Mouse (Mus musculus): Measurements from ENCODE around the gene Sh3tc1. TPM values are rescaled to one million over a fixed set of nuclear protein-coding genes. Genes with fewer than 3 reads are reported as not detected.
A peak's percentile ranks its signal among the peaks of the same experiment; 100 is the strongest.

The Sh3tc1 gene
- polyA plus RNA-seq, 1 experiment = 0.72 TPM

- Histone ChIP-seq H3K36me3 (ENCODE audit: control insufficient read depth, insufficient read depth, low read length) (no peaks in the 10 kb centered on the region), H3K27me3 (ENCODE audit: control insufficient read depth, insufficient read depth, low read length) (no peaks in the 10 kb centered on the region), H3K27ac (ENCODE audit: control insufficient read depth, insufficient read depth, low read depth, low read length) (no peak overlapping the region), H3K4me3 (ENCODE audit: control insufficient read depth, low read depth, low read length) (no peak overlapping the region), H3K4me1 (ENCODE audit: control insufficient read depth, insufficient read depth, low read length) (peaks cover 10% of the 10 kb centered on the region)
- TF ChIP-seq CTCF (IDR thresholded peaks at IDR 0.05; ENCODE audit: control insufficient read depth, insufficient read depth, insufficient replicate concordance, low read depth, low read length) (no peak), POLR2A (IDR thresholded peaks at IDR 0.05; ENCODE audit: control insufficient read depth, low read depth, low read length) (no peak)
These were observed 22.6 kb upstream of the Sh3tc1 start for GRCm38 (mm10) chr5:35762388-35762787.

GRCm38 (mm10) chr5:35761323-35761722 is 21.5 kb upstream of the Sh3tc1 start:
- Histone ChIP-seq H3K27ac (ENCODE audit: control insufficient read depth, insufficient read depth, low read depth, low read length) (no peak overlapping the region), H3K36me3 (ENCODE audit: control insufficient read depth, insufficient read depth, low read length) (no peaks in the 10 kb centered on the region), H3K4me1 (ENCODE audit: control insufficient read depth, insufficient read depth, low read length) (peaks cover 14% of the 10 kb centered on the region), H3K4me3 (ENCODE audit: control insufficient read depth, low read depth, low read length) (no peak overlapping the region), H3K27me3 (ENCODE audit: control insufficient read depth, insufficient read depth, low read length) (no peaks in the 10 kb centered on the region)
- no peak for TF ChIP-seq CTCF (IDR thresholded peaks at IDR 0.05; ENCODE audit: control insufficient read depth, insufficient read depth, insufficient replicate concordance, low read depth, low read length)
- no peak for TF ChIP-seq POLR2A (IDR thresholded peaks at IDR 0.05; ENCODE audit: control insufficient read depth, low read depth, low read length)

GRCm38 (mm10) chr5:35758081-35759053 is 18.6 kb upstream of the Sh3tc1 start:
- no peaks in the 10 kb centered on the region for H3K27me3 ChIP-seq (ENCODE audit: control insufficient read depth, insufficient read depth, low read length)
- H3K36me3 ChIP-seq (ENCODE audit: control insufficient read depth, insufficient read depth, low read length) = no peaks in the 10 kb centered on the region
- peaks cover 14% of the 10 kb centered on the region for H3K4me1 ChIP-seq (ENCODE audit: control insufficient read depth, insufficient read depth, low read length)
- TF ChIP-seq POLR2A (IDR thresholded peaks at IDR 0.05; ENCODE audit: control insufficient read depth, low read depth, low read length) (no peak), CTCF (IDR thresholded peaks at IDR 0.05; ENCODE audit: control insufficient read depth, insufficient read depth, insufficient replicate concordance, low read depth, low read length) (no peak)
- H3K27ac ChIP-seq (ENCODE audit: control insufficient read depth, insufficient read depth, low read depth, low read length) = no peak overlapping the region
- peak overlapping the region; percentile 85 for H3K4me3 ChIP-seq (ENCODE audit: control insufficient read depth, low read depth, low read length)

- H3K27me3 ChIP-seq (ENCODE audit: control insufficient read depth, insufficient read depth, low read length) = no peaks in the 10 kb centered on the region
- TF ChIP-seq CTCF (IDR thresholded peaks at IDR 0.05; ENCODE audit: control insufficient read depth, insufficient read depth, insufficient replicate concordance, low read depth, low read length) (no peak), POLR2A (IDR thresholded peaks at IDR 0.05; ENCODE audit: control insufficient read depth, low read depth, low read length) (no peak)
- peaks cover 14% of the 10 kb centered on the region for H3K4me1 ChIP-seq (ENCODE audit: control insufficient read depth, insufficient read depth, low read length)
- peak within 1 kb of the TSS; percentile 85 for H3K4me3 ChIP-seq (ENCODE audit: control insufficient read depth, low read depth, low read length)
- no peaks in the 10 kb centered on the region for H3K36me3 ChIP-seq (ENCODE audit: control insufficient read depth, insufficient read depth, low read length)
- H3K27ac ChIP-seq (ENCODE audit: control insufficient read depth, insufficient read depth, low read depth, low read length) = no peak within 1 kb of the TSS
These were observed 17.8 kb upstream of the Sh3tc1 start, which contains the start of gene Ablim2 for GRCm38 (mm10) chr5:35757639-35758001. Gene Ablim2, plus strand, starts transcription at chr5:35757880.

GRCm38 (mm10) chr5:35756997-35757638 is 17.3 kb upstream of the Sh3tc1 start:
- no peaks in the 10 kb centered on the region for H3K27me3 ChIP-seq (ENCODE audit: control insufficient read depth, insufficient read depth, low read length)
- no peaks in the 10 kb centered on the region for H3K36me3 ChIP-seq (ENCODE audit: control insufficient read depth, insufficient read depth, low read length)
- peak overlapping the region; percentile 50 for H3K4me3 ChIP-seq (ENCODE audit: control insufficient read depth, low read depth, low read length)
- H3K4me1 ChIP-seq (ENCODE audit: control insufficient read depth, insufficient read depth, low read length) = peaks cover 14% of the 10 kb centered on the region
- no peak overlapping the region for H3K27ac ChIP-seq (ENCODE audit: control insufficient read depth, insufficient read depth, low read depth, low read length)
- TF ChIP-seq POLR2A (IDR thresholded peaks at IDR 0.05; ENCODE audit: control insufficient read depth, low read depth, low read length) (no peak), CTCF (IDR thresholded peaks at IDR 0.05; ENCODE audit: control insufficient read depth, insufficient read depth, insufficient replicate concordance, low read depth, low read length) (no peak)

- no peak overlapping the region for H3K4me3 ChIP-seq (ENCODE audit: control insufficient read depth, low read depth, low read length)
- TF ChIP-seq POLR2A (IDR thresholded peaks at IDR 0.05; ENCODE audit: control insufficient read depth, low read depth, low read length) = no peak
- TF ChIP-seq CTCF (IDR thresholded peaks at IDR 0.05; ENCODE audit: control insufficient read depth, insufficient read depth, insufficient replicate concordance, low read depth, low read length) = no peak
- peaks cover 14% of the 10 kb centered on the region for H3K4me1 ChIP-seq (ENCODE audit: control insufficient read depth, insufficient read depth, low read length)
- no peak overlapping the region for H3K27ac ChIP-seq (ENCODE audit: control insufficient read depth, insufficient read depth, low read depth, low read length)
- H3K27me3 ChIP-seq (ENCODE audit: control insufficient read depth, insufficient read depth, low read length) = no peaks in the 10 kb centered on the region
- no peaks in the 10 kb centered on the region for H3K36me3 ChIP-seq (ENCODE audit: control insufficient read depth, insufficient read depth, low read length)
These were observed 16.2 kb upstream of the Sh3tc1 start for GRCm38 (mm10) chr5:35756020-35756419.

GRCm38 (mm10) chr5:35755131-35755733 is 15.4 kb upstream of the Sh3tc1 start:
- Histone ChIP-seq H3K27ac (ENCODE audit: control insufficient read depth, insufficient read depth, low read depth, low read length) (no peak overlapping the region), H3K36me3 (ENCODE audit: control insufficient read depth, insufficient read depth, low read length) (no peaks in the 10 kb centered on the region), H3K27me3 (ENCODE audit: control insufficient read depth, insufficient read depth, low read length) (no peaks in the 10 kb centered on the region), H3K4me1 (ENCODE audit: control insufficient read depth, insufficient read depth, low read length) (peaks cover 14% of the 10 kb centered on the region), H3K4me3 (ENCODE audit: control insufficient read depth, low read depth, low read length) (no peak overlapping the region)
- peak; percentile 74; the same call in 1 of the 2 replicates for TF ChIP-seq CTCF (IDR thresholded peaks at IDR 0.05; ENCODE audit: control insufficient read depth, insufficient read depth, insufficient replicate concordance, low read depth, low read length)
- TF ChIP-seq POLR2A (IDR thresholded peaks at IDR 0.05; ENCODE audit: control insufficient read depth, low read depth, low read length) = no peak
